Mouse (Mus musculus): ENCODE data around the gene Rtkn. TPM values are rescaled to one million over a fixed set of nuclear protein-coding genes. Genes with fewer than 3 reads are reported as not detected.
A peak's percentile ranks its signal among the peaks of the same experiment; 100 is the strongest.

Rtkn gene
- total RNA-seq, 1 experiment = 20.0 TPM

GRCm38 (mm10) chr6:83131469-83132034 is 3.7 kb upstream of the Rtkn start:
- no peak for TF ChIP-seq CHD2 (IDR thresholded peaks at IDR 0.05; ENCODE audit: low read depth, low read length)
- no peak for TF ChIP-seq ZNF384 (IDR thresholded peaks at IDR 0.05; ENCODE audit: low read depth, low read length)
- no peak for TF ChIP-seq MAFK (IDR thresholded peaks at IDR 0.05; ENCODE audit: insufficient read depth, low read depth, low read length)
- no peak for TF ChIP-seq HCFC1 (IDR thresholded peaks at IDR 0.05; ENCODE audit: borderline replicate concordance, insufficient read depth, low read length)
- no peak for TF ChIP-seq ZC3H11A (IDR thresholded peaks at IDR 0.05; ENCODE audit: borderline replicate concordance, low read depth, low read length)
- in situ Hi-C loops (cut with MboI; ENCODE audit: low sequenced_read_pairs in 2 of 2, unreplicated experiment in 2 of 2) = no loop called here
- H3K36me3 ChIP-seq (ENCODE audit: control insufficient read depth, insufficient read depth, low read length, poor library complexity, severe bottlenecking) = no peaks in the 10 kb centered on the region
- H3K4me3 ChIP-seq (ENCODE audit: insufficient read depth in 1 of 2, low read depth in 1 of 2, low read length in 2 of 2, poor library complexity in 1 of 2, severe bottlenecking in 1 of 2) = no peak overlapping the region
- DNase-seq (ENCODE audit: low read depth, low spot score) = no peak
- H3K9ac ChIP-seq (ENCODE audit: insufficient read depth, low read depth, low read length, poor library complexity, severe bottlenecking) = no peak overlapping the region
- no peaks in the 10 kb centered on the region for H3K9me3 ChIP-seq (ENCODE audit: control insufficient read depth, insufficient read depth, low read depth, low read length)
- H3K4me1 ChIP-seq (ENCODE audit: control insufficient read depth in 2 of 2, insufficient read depth in 2 of 2, low read length in 2 of 2, poor library complexity in 1 of 2) = peaks cover 0 to 3% of the 10 kb centered on the region in 2 experiments; a peak in 2 of 4 replicates
- no peak overlapping the region for H3K27ac ChIP-seq (ENCODE audit: insufficient read depth, low read depth, low read length, poor library complexity, severe bottlenecking)

- Histone ChIP-seq H3K27ac (ENCODE audit: insufficient read depth, low read depth, low read length, poor library complexity, severe bottlenecking) (no peak overlapping the region), H3K4me1 (ENCODE audit: control insufficient read depth in 2 of 2, insufficient read depth in 2 of 2, low read length in 2 of 2, poor library complexity in 1 of 2) (peaks cover 0 to 3% of the 10 kb centered on the region in 2 experiments; a peak in 2 of 4 replicates), H3K9ac (ENCODE audit: insufficient read depth, low read depth, low read length, poor library complexity, severe bottlenecking) (no peak overlapping the region), H3K36me3 (ENCODE audit: control insufficient read depth, insufficient read depth, low read length, poor library complexity, severe bottlenecking) (no peaks in the 10 kb centered on the region), H3K9me3 (ENCODE audit: control insufficient read depth, insufficient read depth, low read depth, low read length) (no peaks in the 10 kb centered on the region), H3K4me3 (ENCODE audit: insufficient read depth in 1 of 2, low read depth in 1 of 2, low read length in 2 of 2, poor library complexity in 1 of 2, severe bottlenecking in 1 of 2) (no peak overlapping the region)
- no peak for DNase-seq (ENCODE audit: low read depth, low spot score)
- in situ Hi-C loops (cut with MboI; ENCODE audit: low sequenced_read_pairs in 2 of 2, unreplicated experiment in 2 of 2) = no loop called here
- no peak for TF ChIP-seq MAFK (IDR thresholded peaks at IDR 0.05; ENCODE audit: insufficient read depth, low read depth, low read length)
- no peak for TF ChIP-seq ZNF384 (IDR thresholded peaks at IDR 0.05; ENCODE audit: low read depth, low read length)
- TF ChIP-seq ZC3H11A (IDR thresholded peaks at IDR 0.05; ENCODE audit: borderline replicate concordance, low read depth, low read length) = no peak
- TF ChIP-seq HCFC1 (IDR thresholded peaks at IDR 0.05; ENCODE audit: borderline replicate concordance, insufficient read depth, low read length) = no peak
- no peak for TF ChIP-seq CHD2 (IDR thresholded peaks at IDR 0.05; ENCODE audit: low read depth, low read length)
These were observed 2.9 kb upstream of the Rtkn start for GRCm38 (mm10) chr6:83132176-83132919.

- Histone ChIP-seq H3K27ac (ENCODE audit: insufficient read depth, low read depth, low read length, poor library complexity, severe bottlenecking) (no peak overlapping the region), H3K4me1 (ENCODE audit: control insufficient read depth in 2 of 2, insufficient read depth in 2 of 2, low read length in 2 of 2, poor library complexity in 1 of 2) (peaks cover 3 to 10% of the 10 kb centered on the region in 2 experiments; a peak in 2 of 4 replicates), H3K4me3 (ENCODE audit: insufficient read depth in 1 of 2, low read depth in 1 of 2, low read length in 2 of 2, poor library complexity in 1 of 2, severe bottlenecking in 1 of 2) (no peak overlapping the region), H3K9me3 (ENCODE audit: control insufficient read depth, insufficient read depth, low read depth, low read length) (no peaks in the 10 kb centered on the region), H3K36me3 (ENCODE audit: control insufficient read depth, insufficient read depth, low read length, poor library complexity, severe bottlenecking) (no peaks in the 10 kb centered on the region), H3K9ac (ENCODE audit: insufficient read depth, low read depth, low read length, poor library complexity, severe bottlenecking) (no peak overlapping the region)
- no peak for DNase-seq (ENCODE audit: low read depth, low spot score)
- in situ Hi-C loops (cut with MboI; ENCODE audit: low sequenced_read_pairs in 2 of 2, unreplicated experiment in 2 of 2) = no loop called here
- TF ChIP-seq HCFC1 (IDR thresholded peaks at IDR 0.05; ENCODE audit: borderline replicate concordance, insufficient read depth, low read length) (no peak), ZNF384 (IDR thresholded peaks at IDR 0.05; ENCODE audit: low read depth, low read length) (no peak), CHD2 (IDR thresholded peaks at IDR 0.05; ENCODE audit: low read depth, low read length) (no peak), ZC3H11A (IDR thresholded peaks at IDR 0.05; ENCODE audit: borderline replicate concordance, low read depth, low read length) (no peak), MAFK (IDR thresholded peaks at IDR 0.05; ENCODE audit: insufficient read depth, low read depth, low read length) (no peak)
These were observed 1.0 kb upstream of the Rtkn start for GRCm38 (mm10) chr6:83134226-83134625.

- no peaks in the 10 kb centered on the region for H3K9me3 ChIP-seq (ENCODE audit: control insufficient read depth, insufficient read depth, low read depth, low read length)
- H3K27ac ChIP-seq (ENCODE audit: insufficient read depth, low read depth, low read length, poor library complexity, severe bottlenecking) = no peak overlapping the region
- H3K9ac ChIP-seq (ENCODE audit: insufficient read depth, low read depth, low read length, poor library complexity, severe bottlenecking) = no peak overlapping the region
- H3K36me3 ChIP-seq (ENCODE audit: control insufficient read depth, insufficient read depth, low read length, poor library complexity, severe bottlenecking) = no peaks in the 10 kb centered on the region
- peaks cover 3 to 10% of the 10 kb centered on the region in 2 experiments; a peak in 2 of 4 replicates for H3K4me1 ChIP-seq (ENCODE audit: control insufficient read depth in 2 of 2, insufficient read depth in 2 of 2, low read length in 2 of 2, poor library complexity in 1 of 2)
- peak overlapping the region; percentile 26 to 54; a peak in 3 of 4 replicates for H3K4me3 ChIP-seq (ENCODE audit: insufficient read depth in 1 of 2, low read depth in 1 of 2, low read length in 2 of 2, poor library complexity in 1 of 2, severe bottlenecking in 1 of 2)
- no peak for TF ChIP-seq MAFK (IDR thresholded peaks at IDR 0.05; ENCODE audit: insufficient read depth, low read depth, low read length)
- no peak for TF ChIP-seq ZC3H11A (IDR thresholded peaks at IDR 0.05; ENCODE audit: borderline replicate concordance, low read depth, low read length)
- TF ChIP-seq CHD2 (IDR thresholded peaks at IDR 0.05; ENCODE audit: low read depth, low read length) = no peak
- no peak for TF ChIP-seq ZNF384 (IDR thresholded peaks at IDR 0.05; ENCODE audit: low read depth, low read length)
- TF ChIP-seq HCFC1 (IDR thresholded peaks at IDR 0.05; ENCODE audit: borderline replicate concordance, insufficient read depth, low read length) = no peak
- DNase-seq (ENCODE audit: low read depth, low spot score) = no peak
- in situ Hi-C loops (cut with MboI; ENCODE audit: low sequenced_read_pairs in 2 of 2, unreplicated experiment in 2 of 2) = no loop called here
These were observed 403 bp downstream of the Rtkn start for GRCm38 (mm10) chr6:83135571-83136161.

Data from ES-E14 (cell line).